Mouse (Mus musculus): ENCODE results near the gene Itpr1. TPM values are rescaled to one million over a fixed set of nuclear protein-coding genes. Genes with fewer than 3 reads are reported as not detected.

Gene Itpr1
- polyA plus RNA-seq, 1 experiment from 2014 or later, result 5.4 TPM

DNA sequence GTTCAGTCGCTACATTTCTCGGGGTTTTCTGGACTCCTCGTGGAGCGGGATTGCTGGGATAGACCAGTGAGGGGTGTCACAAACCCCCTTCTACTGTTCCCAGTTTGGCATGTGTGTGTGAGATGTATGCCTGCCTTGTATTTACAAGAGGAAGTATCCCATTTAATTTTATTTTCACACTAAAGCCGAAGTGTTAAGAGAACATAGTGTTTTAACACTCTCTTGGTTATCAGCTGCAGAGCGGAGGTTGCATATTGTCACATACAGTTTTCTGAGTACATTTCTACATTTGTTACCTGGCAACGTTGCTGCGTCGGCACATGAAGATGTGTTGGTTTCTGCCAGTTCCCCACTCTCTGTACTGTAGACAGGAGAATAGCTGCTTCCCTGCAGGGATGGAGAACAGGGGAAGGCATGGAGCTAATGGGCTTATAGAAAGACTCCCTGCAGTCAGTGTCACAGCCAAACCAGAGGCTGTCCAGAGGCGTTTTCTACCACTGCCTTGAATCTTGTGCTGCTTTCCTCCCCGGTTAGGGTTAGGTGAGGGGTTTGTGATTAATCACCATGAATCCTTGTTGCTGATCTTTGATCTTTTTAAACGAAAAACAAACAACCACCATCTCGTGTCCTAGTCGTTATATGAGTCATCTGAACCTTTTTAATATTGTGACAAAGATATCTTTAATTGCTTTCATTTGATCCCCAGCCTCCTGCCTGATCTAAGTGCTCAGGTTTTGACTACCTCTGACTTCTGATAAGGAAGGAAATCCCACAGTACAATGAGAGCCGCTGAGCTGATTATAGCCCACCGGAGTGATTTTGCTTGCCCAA, 241.4 kb downstream of the Itpr1 start:
- Histone ChIP-seq H3K9ac (no peak overlapping the region), H3K4me2 (no peak overlapping the region), H3K4me3 (no peak overlapping the region), H3K36me3 (0 out of 2 replicates have a peak, but pooled peaks cover 5% of the 10 kb centered on the region), H3K9me3 (replicated peaks) (no peaks in the 10 kb centered on the region), H3K27ac (no peak overlapping the region), H3K4me1 (peaks cover 17% of the 10 kb centered on the region), H3K27me3 (replicated peaks) (no peaks in the 10 kb centered on the region)
- WGBS (ENCODE audit: insufficient replicate concordance), result 74% methylated on average over 16 of the region's 16 CpGs
- ATAC-seq, result no peak

DNA sequence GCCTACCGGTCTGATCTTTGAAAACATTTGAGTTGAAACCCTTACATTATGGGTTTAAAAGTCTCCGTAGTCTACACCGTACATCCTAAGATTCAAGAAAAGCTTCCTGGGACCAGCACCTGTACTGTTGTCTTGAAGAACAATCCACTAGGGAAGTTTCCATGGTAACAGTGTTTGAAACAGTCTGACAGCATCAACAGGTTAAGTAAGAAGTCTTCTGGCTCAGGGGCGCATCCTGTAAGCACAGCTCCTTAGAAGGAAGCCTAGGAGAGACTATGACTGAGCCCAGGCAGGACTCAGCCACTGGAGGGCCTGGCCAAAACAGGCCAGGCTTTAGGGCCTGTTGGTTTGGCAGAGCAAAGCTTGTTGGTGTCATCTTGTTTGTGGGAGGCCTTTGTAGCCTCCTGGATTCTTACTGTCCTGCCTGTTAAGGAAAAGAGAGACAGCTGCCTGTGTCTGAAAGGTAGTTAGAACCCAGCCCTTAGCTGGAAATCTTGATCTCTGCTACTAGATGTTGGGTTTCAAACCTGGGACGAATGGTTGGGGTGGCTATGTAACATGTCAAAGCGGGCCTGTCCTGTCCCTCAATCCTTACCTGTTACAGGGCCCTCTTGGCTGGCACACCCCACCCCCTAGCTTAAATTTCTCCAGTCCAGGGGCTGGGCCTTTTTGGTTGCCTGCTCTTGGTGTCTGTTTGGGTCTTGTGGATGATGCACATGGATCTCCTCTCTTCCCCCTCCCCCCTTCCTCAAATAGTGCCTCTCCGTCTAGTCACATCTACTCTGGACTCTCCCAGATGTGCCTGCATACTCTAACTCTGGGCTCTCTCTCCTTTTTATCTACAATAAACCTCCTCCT, 242.3 kb downstream of the Itpr1 start:
- H3K9me3 ChIP-seq (replicated peaks), result no peaks in the 10 kb centered on the region
- H3K9ac ChIP-seq, result no peak overlapping the region
- 77% methylated on average over 7 of the region's 7 CpGs for WGBS (ENCODE audit: insufficient replicate concordance)
- H3K4me3 ChIP-seq, result no peak overlapping the region
- H3K36me3 ChIP-seq, result 0 out of 2 replicates have a peak, but pooled peaks cover 3% of the 10 kb centered on the region
- no peak overlapping the region for H3K4me2 ChIP-seq
- no peak for ATAC-seq
- H3K27ac ChIP-seq, result no peak overlapping the region
- peaks cover 17% of the 10 kb centered on the region for H3K4me1 ChIP-seq
- no peaks in the 10 kb centered on the region for H3K27me3 ChIP-seq (replicated peaks)

DNA sequence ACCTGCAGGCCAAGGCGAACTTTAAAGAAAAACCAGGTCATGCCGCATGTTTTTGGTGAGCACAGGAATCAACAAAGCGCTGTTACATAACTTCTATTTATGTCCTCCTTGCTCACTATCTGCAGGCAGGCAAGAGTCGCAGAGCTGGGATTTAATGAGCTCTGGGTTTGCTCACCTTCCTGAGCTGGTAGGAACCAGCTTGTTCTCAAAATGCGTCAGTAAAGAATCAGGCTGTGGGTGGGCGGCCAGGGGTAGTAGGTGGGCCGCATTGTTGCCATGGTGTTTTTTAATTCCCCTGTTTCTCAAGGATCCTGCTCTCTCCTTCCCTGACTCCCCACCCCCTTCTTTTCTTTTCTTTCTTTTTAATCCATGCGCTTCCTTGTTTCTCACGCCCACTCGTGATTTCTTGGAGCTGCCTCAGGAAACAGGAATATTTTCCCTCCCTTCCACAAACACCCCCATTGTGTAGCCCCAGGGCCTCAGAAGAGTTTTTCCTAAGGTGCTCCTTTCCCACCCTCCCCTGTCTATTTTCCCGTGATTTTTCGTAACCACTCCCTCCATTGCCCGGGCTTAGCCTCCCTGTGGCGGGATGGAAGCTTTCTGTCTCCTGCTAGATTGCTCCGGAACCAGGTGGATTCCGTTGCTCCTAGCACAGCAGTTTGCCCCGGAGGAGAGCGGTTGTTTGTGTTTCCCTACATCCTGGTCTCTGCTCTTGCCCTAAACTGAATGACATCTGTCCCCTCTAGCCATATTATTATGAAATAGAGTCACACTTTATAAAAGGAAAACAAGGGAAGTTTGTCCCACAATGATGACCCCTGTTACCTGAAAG, 243.6 kb downstream of the Itpr1 start:
- H3K27ac ChIP-seq, result peak overlapping the region; percentile 16; the same call in 1 of the 2 replicates
- no peak overlapping the region for H3K9ac ChIP-seq
- H3K4me1 ChIP-seq, result peaks cover 17% of the 10 kb centered on the region
- no peaks in the 10 kb centered on the region for H3K27me3 ChIP-seq (replicated peaks)
- no peak overlapping the region for H3K4me3 ChIP-seq
- WGBS (ENCODE audit: insufficient replicate concordance), result 52% methylated on average over 18 of the region's 18 CpGs
- no peaks in the 10 kb centered on the region for H3K36me3 ChIP-seq
- ATAC-seq, result no peak
- peak overlapping the region; percentile 18; the same call in 1 of the 2 replicates for H3K4me2 ChIP-seq
- H3K9me3 ChIP-seq (replicated peaks), result no peaks in the 10 kb centered on the region

DNA sequence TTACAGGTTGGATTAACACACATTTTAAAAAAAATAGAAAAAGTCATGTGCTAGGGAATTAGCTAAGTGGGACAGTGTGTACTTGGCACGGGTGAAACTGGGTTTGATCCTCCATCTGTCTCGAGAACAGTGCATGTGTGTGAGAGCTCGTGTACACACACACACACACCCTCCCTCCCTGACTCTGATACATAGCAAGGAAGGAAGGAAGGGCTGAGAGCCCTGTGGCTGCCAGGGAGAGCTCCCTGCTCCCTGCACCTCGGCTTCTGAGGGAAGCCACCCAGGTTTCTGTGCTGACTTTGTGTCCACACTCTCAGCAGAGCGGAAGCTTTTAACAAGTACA, 244.1 kb downstream of the Itpr1 start:
- ATAC-seq, result no peak
- Histone ChIP-seq H3K27ac (peak overlapping the region; percentile 62; the same call in 1 of the 2 replicates), H3K36me3 (no peaks in the 10 kb centered on the region), H3K4me2 (peak overlapping the region; percentile 18; the same call in 1 of the 2 replicates), H3K9ac (no peak overlapping the region), H3K4me1 (peaks cover 17% of the 10 kb centered on the region), H3K9me3 (replicated peaks) (no peaks in the 10 kb centered on the region), H3K27me3 (replicated peaks) (no peaks in the 10 kb centered on the region), H3K4me3 (no peak overlapping the region)
- WGBS (ENCODE audit: insufficient replicate concordance), result 39% methylated on average over 5 of the region's 5 CpGs

DNA sequence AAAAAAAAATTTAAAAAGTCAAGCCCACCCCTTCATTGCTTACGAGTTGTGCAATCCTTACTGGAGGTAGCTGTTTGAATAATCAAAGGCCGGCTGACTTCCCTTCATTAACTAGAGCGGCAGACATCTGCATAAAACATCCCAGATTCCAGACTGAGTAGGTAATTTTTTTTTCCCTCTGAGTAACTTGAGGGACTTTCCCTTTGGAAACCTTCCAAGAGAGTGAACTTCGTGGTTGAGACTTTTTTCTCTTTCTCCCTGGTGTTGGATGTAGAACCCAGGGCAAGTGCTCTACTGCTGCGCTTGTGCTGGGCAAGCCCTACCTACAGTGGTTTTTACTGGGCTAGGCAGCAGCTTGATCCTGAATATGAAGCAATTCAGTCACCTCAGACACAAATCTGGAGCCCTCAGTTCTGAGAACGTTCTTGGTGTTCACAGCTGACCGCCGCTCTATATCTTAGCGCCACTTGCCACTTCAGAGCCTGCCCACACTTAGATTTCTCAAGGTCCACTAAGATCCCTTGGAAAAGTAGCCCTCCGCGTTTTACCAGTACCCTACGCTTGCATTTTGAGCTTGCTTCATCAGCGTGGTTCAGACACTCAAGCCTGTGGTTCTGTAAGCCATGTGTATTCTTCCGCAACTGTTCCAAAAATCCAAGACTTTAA, 244.8 kb downstream of the Itpr1 start:
- peaks cover 17% of the 10 kb centered on the region for H3K4me1 ChIP-seq
- H3K27me3 ChIP-seq (replicated peaks), result no peaks in the 10 kb centered on the region
- no peaks in the 10 kb centered on the region for H3K36me3 ChIP-seq
- H3K27ac ChIP-seq, result no peak overlapping the region; the same call in 1 of the 2 replicates
- WGBS (ENCODE audit: insufficient replicate concordance), result 68% methylated on average over 14 of the region's 14 CpGs
- no peak overlapping the region for H3K4me2 ChIP-seq
- no peak overlapping the region for H3K9ac ChIP-seq
- no peak for ATAC-seq
- H3K4me3 ChIP-seq, result no peak overlapping the region
- no peaks in the 10 kb centered on the region for H3K9me3 ChIP-seq (replicated peaks)

DNA sequence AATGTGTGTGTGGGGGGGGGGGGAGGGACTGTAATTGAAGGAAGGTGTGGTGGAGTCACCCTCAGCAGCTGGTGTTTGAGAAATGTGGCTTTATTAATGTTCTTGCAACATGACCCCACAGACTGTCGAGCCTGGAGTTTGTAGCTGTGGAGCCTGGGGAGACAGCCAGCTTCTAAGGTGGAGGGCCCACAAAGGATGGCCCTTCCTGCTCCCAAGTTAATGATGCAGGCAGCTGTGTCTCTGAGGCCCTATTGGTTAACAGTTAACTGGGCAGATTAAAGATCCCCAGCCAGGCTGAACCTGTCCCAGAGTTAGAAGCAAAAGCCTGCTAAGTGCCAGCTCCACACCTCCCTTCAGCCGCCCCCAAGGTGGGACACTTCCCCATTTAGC, 245.3 kb downstream of the Itpr1 start:
- ATAC-seq, result 0 out of 2 replicates have a peak, but pooled peaks have one; percentile 23
- H3K9ac ChIP-seq, result no peak overlapping the region
- no peaks in the 10 kb centered on the region for H3K27me3 ChIP-seq (replicated peaks)
- 57% methylated on average over 2 of the region's 2 CpGs for WGBS (ENCODE audit: insufficient replicate concordance)
- no peaks in the 10 kb centered on the region for H3K36me3 ChIP-seq
- H3K9me3 ChIP-seq (replicated peaks), result no peaks in the 10 kb centered on the region
- H3K27ac ChIP-seq, result no peak overlapping the region
- H3K4me1 ChIP-seq, result peaks cover 17% of the 10 kb centered on the region
- H3K4me3 ChIP-seq, result no peak overlapping the region
- H3K4me2 ChIP-seq, result no peak overlapping the region

DNA sequence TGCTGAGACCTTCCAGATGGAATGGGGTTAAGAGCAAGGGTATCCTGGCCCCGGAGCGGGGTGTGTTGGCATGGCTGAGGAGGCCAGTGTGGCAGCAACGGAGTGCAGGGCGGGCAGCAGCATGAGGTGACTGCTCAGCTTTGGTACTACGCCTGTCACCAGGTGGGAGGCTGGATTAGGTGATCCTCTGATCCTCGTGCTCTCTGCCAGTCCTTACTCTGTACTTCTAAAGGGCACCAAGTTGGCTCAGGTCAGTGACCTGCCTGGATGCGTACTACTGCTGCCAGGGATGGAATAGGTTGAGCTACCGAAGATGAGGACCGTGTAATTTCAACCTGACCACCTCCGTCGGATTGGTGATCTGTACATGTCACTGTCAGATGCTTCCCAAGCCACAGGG, 245.9 kb downstream of the Itpr1 start:
- Histone ChIP-seq H3K27ac (no peak overlapping the region), H3K4me2 (no peak overlapping the region), H3K9me3 (replicated peaks) (no peaks in the 10 kb centered on the region), H3K27me3 (replicated peaks) (no peaks in the 10 kb centered on the region), H3K36me3 (no peaks in the 10 kb centered on the region), H3K4me3 (no peak overlapping the region), H3K9ac (no peak overlapping the region), H3K4me1 (peaks cover 17% of the 10 kb centered on the region)
- WGBS (ENCODE audit: insufficient replicate concordance), result 82% methylated on average over 11 of the region's 11 CpGs
- 0 out of 2 replicates have a peak, but pooled peaks have one; percentile 3 for ATAC-seq

DNA sequence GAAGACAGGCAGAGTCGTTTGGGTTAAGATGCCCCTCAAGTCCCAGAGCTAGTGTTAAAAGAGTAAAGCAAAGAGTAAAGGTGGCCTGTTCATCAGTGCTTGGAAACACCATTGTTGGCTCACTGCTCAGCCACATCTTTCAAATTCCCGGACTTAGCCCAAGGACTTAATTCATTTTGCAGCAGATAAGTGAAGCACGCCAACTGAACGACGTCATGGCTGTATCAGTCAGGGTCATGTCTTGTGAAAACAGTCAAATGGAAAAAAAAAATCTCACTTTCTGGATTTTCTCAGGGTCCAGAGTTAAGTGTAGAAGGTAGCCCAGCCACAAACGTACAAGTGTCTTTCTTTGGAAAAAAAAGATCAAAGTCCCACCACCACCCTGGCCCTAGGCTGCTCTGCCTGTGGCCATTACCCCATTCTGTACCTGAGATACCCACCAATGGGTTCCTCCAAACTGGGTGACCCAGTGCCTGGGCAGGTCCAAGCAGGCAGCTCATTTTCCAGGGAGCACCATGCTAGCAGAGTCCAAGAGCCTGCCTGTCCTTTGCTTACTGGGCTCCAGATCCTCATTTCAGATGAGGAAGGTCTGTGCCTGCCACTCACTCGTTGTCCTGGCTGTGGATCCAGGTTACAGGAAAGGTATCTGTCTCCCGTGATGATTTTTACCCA, 251.5 kb downstream of the Itpr1 start:
- 69% methylated on average over 8 of the region's 8 CpGs for WGBS (ENCODE audit: insufficient replicate concordance)
- Histone ChIP-seq H3K4me1 (0 out of 2 replicates have a peak, but pooled peaks cover 5% of the 10 kb centered on the region), H3K9ac (no peak overlapping the region), H3K4me3 (no peak overlapping the region), H3K36me3 (no peaks in the 10 kb centered on the region), H3K4me2 (no peak overlapping the region), H3K9me3 (replicated peaks) (no peaks in the 10 kb centered on the region), H3K27ac (no peak overlapping the region), H3K27me3 (replicated peaks) (no peaks in the 10 kb centered on the region)
- no peak for ATAC-seq

DNA sequence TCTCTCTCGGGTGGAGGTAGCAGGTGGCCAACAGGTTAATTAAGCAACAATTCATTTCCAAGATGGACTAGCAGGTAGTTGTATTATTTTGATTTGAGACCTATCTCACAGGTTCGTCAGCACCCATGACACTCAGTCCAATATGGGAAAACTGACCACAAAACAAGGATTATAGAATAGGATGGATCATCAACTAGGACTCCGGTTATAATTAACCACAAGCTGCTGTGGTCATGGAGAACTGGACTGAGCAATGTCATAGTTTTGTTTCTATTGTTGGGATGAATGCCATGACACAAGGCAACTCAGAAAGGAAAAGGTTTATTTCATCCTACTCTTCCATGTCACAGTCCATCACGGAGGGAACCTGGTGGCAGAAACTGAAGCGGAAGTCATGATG, 252.3 kb downstream of the Itpr1 start:
- 77% methylated on average over 5 of the region's 5 CpGs for WGBS (ENCODE audit: insufficient replicate concordance)
- Histone ChIP-seq H3K9ac (no peak overlapping the region), H3K4me3 (no peak overlapping the region), H3K27ac (no peak overlapping the region), H3K4me1 (0 out of 2 replicates have a peak, but pooled peaks cover 5% of the 10 kb centered on the region), H3K36me3 (no peaks in the 10 kb centered on the region), H3K4me2 (no peak overlapping the region), H3K27me3 (replicated peaks) (no peaks in the 10 kb centered on the region), H3K9me3 (replicated peaks) (no peaks in the 10 kb centered on the region)
- no peak for ATAC-seq

DNA sequence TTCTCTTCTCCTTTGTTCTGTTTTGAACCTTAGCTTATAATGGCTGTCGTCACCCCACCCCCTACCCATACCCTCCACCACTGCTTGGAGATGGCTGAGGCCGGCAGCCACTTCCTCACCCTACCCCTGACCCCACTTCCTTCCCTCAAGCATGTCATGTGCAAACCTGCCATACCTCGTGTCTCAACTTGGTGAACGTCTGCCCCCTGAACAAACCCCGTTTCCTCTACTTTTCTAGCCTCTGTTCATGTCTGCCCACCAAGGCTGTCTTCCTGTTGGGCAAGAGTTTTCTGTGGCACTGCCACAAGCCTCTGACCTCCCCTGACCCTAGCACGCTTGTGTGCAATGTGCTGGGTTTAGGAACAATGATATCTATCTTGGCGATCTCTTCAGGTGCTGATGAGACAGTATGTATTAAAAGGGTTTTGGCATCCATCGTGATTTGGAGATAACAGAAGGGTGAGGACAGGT, 253.2 kb downstream of the Itpr1 start:
- H3K4me2 ChIP-seq, result no peak overlapping the region
- no peaks in the 10 kb centered on the region for H3K9me3 ChIP-seq (replicated peaks)
- peak; percentile 23; the same call in 1 of the 2 replicates for ATAC-seq
- H3K27me3 ChIP-seq (replicated peaks), result no peaks in the 10 kb centered on the region
- H3K36me3 ChIP-seq, result no peaks in the 10 kb centered on the region; the same call in 1 of the 2 replicates
- H3K9ac ChIP-seq, result no peak overlapping the region
- no peak overlapping the region for H3K4me3 ChIP-seq
- WGBS (ENCODE audit: insufficient replicate concordance), result 45% methylated on average over 8 of the region's 8 CpGs
- 0 out of 2 replicates have a peak, but pooled peaks cover 5% of the 10 kb centered on the region for H3K4me1 ChIP-seq
- no peak overlapping the region for H3K27ac ChIP-seq
